Mouse (Mus musculus): ENCODE results near the gene Tcerg1l.

The Tcerg1l gene

GRCm38 (mm10) chr7:138357475-138357874 lies 40.1 kb downstream of the Tcerg1l start:
- no peak for DNase-seq

GRCm38 (mm10) chr7:138356655-138357449 lies 40.7 kb downstream of the Tcerg1l start:
- DNase-seq: peak; percentile 55

- DNase-seq: peak; percentile 15
These were observed 52.1 kb downstream of the Tcerg1l start for GRCm38 (mm10) chr7:138345451-138345850.

GRCm38 (mm10) chr7:138338451-138338850 lies 59.1 kb downstream of the Tcerg1l start:
- no peak for DNase-seq

GRCm38 (mm10) chr7:138337946-138338345 lies 59.6 kb downstream of the Tcerg1l start:
- no peak for DNase-seq

- no peak for DNase-seq
These were observed 64.9 kb downstream of the Tcerg1l start for GRCm38 (mm10) chr7:138332504-138333168.

- DNase-seq: no peak
These were observed 66.3 kb downstream of the Tcerg1l start for GRCm38 (mm10) chr7:138331266-138331665.

GRCm38 (mm10) chr7:138328637-138329036 lies 68.9 kb downstream of the Tcerg1l start:
- no peak for DNase-seq

GRCm38 (mm10) chr7:138326760-138327159 lies 70.8 kb downstream of the Tcerg1l start:
- DNase-seq: no peak

- DNase-seq: no peak
These were observed 83.8 kb downstream of the Tcerg1l start for GRCm38 (mm10) chr7:138313733-138314132.

GRCm38 (mm10) chr7:138306126-138306525 lies 91.4 kb downstream of the Tcerg1l start:
- no peak for DNase-seq

GRCm38 (mm10) chr7:138284790-138285189 lies 112.7 kb downstream of the Tcerg1l start:
- DNase-seq: no peak

GRCm38 (mm10) chr7:138275263-138275662 lies 122.3 kb downstream of the Tcerg1l start:
- DNase-seq: no peak

GRCm38 (mm10) chr7:138271328-138271727 lies 126.2 kb downstream of the Tcerg1l start:
- no peak for DNase-seq

- no peak for DNase-seq
These were observed 128.1 kb downstream of the Tcerg1l start for GRCm38 (mm10) chr7:138269386-138269785.

GRCm38 (mm10) chr7:138267976-138268646 lies 129.4 kb downstream of the Tcerg1l start:
- peak; percentile 54 for DNase-seq

- DNase-seq: no peak
These were observed 148.9 kb downstream of the Tcerg1l start for GRCm38 (mm10) chr7:138248612-138249011.

- no peak for DNase-seq
These were observed 149.4 kb downstream of the Tcerg1l start for GRCm38 (mm10) chr7:138248176-138248575.

GRCm38 (mm10) chr7:138246684-138247083 lies 150.8 kb downstream of the Tcerg1l start:
- no peak for DNase-seq

GRCm38 (mm10) chr7:138242229-138242628 lies 155.3 kb downstream of the Tcerg1l start:
- no peak for DNase-seq

GRCm38 (mm10) chr7:138237708-138238225 lies 159.8 kb downstream of the Tcerg1l start:
- no peak for DNase-seq

- no peak for DNase-seq
These were observed 173.3 kb downstream of the Tcerg1l start for GRCm38 (mm10) chr7:138224252-138224651.

GRCm38 (mm10) chr7:138222951-138223350 lies 174.6 kb downstream of the Tcerg1l start:
- no peak for DNase-seq
